Comparison of ENCODE assay signal across 9 mouse cellular contexts in genomic region chr17:47064592-47065306, GRCm38 (mm10). TPM values are rescaled to one million over a fixed set of nuclear protein-coding genes. Genes with fewer than 3 reads are reported as not detected.
DNase-seq lines count a peak whose midpoint lies in the region.
"Had no signal": no experiment of that assay in that cellular context is flagged by ENCODE, and none has a peak within 500 bp of the region (broad histone marks: within the 10 kb centered on the region; RNA-seq: fewer than 3 reads in every experiment).

No protein-coding gene starts in this region.

- DNase-seq in cerebellum, postnatal 10 days, result peak; percentile 6 to 8
- no peak for DNase-seq in cerebellum, adult 18-20 months
- DNase-seq in ovary, postnatal 36 days (ENCODE audit: low spot score), result peak; percentile 15
- DNase-seq in ovary, postnatal 14 days (ENCODE audit: low spot score), result no peak
- DNase-seq in gastrocnemius, postnatal 25 days, result peak; percentile 39
- DNase-seq in urinary bladder, postnatal 25 days (ENCODE audit: low spot score), result peak; percentile 40
- DNase-seq in thymus, adult 18-20 months, result no peak
- no peak for DNase-seq in yolk sac, embryonic 10.5 days (ENCODE audit: low spot score)
- DNase-seq: layer of hippocampus, postnatal 36 days had no signal

RNA-seq across cellular contexts. Expression of gene Ubr2, which starts 54.4 kb away (rescaled TPM):
- total RNA-seq in gastrocnemius, postnatal 25 days (2021), result 10 to 100 TPM; 44.6 to 46.0 TPM

Comparison
In these comparisons a context has a peak if more than half of its experiments do, and no peak if none do; other contexts are left out.
1. DNase-seq: peak in cerebellum, postnatal 10 days (2 of 2), ovary, postnatal 36 days (single experiment), gastrocnemius, postnatal 25 days (single experiment) and urinary bladder, postnatal 25 days (single experiment); none in cerebellum, adult 18-20 months (0 of 2), ovary, postnatal 14 days (single experiment), thymus, adult 18-20 months (0 of 2) and yolk sac, embryonic 10.5 days (single experiment).